Mouse (Mus musculus) frontal cortex, postnatal 10 days (tissue): Measurements from ENCODE around the gene Mcat.
A peak's percentile ranks its signal among the peaks of the same experiment; 100 is the strongest.

Experiments
- DNase-seq, 2 experiments: peaks; one replicate each; pipeline ENCODE4 v3.0.0; 2022; ENCODE audit warnings: low spot score in 2 of 2, mixed read lengths in 1 of 2

Mcat gene

GRCm38 (mm10) chr15:83576651-83577050 lies 13.1 kb upstream of the Mcat start:
- no peak for DNase-seq

GRCm38 (mm10) chr15:83575543-83575942 lies 12.0 kb upstream of the Mcat start:
- DNase-seq = no peak

DNA sequence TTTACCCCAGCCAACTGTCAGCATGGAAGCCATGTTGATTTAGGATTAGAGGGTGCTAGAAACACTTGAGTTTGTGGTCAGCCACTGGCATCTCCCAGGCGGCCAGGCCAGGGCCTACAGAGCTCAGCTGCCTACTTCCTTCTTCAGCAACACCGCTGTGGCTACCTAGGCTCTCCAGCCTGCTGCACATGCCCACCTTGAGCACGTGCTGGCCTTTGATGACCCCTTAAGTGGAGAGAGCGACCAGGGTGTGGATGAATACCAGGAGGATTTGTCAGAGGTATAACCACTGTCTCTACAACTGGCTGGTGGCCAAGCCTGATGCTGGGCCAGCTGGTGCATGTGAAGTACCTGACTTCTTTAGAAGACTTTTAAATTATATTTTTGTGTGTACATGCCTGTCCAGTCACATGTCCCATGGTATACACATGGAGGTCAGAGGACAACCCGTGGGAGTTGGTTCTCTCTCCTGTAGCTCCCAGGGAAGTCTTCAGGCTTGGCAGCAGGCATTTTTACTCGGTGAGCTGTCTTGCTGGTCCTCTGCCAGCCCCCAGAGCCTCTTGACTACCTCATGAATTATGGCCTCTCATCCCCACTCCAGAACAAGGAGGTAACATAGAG lies 11.3 kb upstream of the Mcat start:
- DNase-seq = no peak

GRCm38 (mm10) chr15:83573606-83574005 lies 10.0 kb upstream of the Mcat start:
- no peak for DNase-seq

GRCm38 (mm10) chr15:83572132-83572531 lies 8.5 kb upstream of the Mcat start:
- no peak for DNase-seq

DNA sequence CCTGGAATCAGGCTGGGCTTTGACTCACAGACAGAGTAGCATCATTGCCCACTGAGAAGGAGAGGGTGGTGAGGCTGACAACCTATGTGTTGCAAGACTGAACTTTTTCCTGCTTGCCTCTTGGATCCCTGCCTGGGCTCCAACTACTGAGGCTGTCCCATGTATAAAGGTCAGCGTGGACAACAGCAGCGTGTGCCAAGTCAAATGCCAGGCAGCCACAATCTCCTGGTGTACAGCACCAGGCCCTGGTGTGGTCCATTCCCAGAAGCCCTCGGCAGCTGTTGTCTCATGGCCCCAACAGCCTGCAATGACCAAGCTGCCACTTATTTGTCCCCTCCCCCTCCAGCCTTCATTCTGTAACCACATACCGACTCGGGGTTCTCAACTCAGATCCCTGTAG lies 8.0 kb upstream of the Mcat start:
- no peak for DNase-seq

- DNase-seq = no peak
Observed at GRCm38 (mm10) chr15:83570641-83571040, 7.1 kb upstream of the Mcat start.

DNA sequence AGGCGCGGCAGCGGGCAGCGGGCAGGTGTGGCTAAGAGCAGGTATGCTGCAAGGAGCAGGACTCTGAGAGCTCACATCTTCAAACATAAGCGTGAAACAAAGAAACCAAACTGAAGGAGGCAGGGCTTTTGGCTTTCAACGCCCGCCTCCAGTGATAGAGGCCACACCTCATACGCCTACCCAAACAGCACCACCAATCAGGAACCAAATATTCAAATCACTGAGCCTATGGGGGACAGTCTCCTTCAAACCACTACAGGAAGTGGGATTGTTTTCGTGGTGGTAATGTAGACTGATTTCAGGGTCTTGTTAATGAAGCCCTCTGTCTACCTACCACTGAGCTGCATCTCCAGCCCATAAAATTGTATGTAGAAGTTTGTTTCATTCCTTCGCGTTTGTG lies 6.1 kb upstream of the Mcat start:
- DNase-seq = no peak

DNA sequence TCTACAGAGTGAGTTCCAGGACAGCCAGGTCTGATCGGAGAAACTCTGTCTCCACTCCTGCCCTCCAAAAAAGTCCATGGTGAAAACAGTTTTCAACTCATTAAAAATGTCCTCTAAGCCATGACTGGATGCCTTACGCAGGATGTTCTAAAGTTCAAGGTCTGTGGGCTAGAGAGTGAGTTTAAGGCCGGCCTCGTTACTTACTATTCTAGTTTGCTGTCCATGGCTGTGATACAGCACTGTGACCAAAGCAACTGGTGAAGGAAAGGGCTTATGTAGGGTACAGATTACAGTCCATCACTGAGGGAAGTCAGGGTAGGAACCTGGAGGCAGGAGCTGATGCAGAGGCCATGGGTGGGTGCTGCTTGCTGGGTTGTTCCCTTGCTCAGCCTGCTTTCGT lies 5.0 kb upstream of the Mcat start:
- no peak for DNase-seq

- DNase-seq = no peak
Observed at GRCm38 (mm10) chr15:83567728-83568127, 4.1 kb upstream of the Mcat start.

DNA sequence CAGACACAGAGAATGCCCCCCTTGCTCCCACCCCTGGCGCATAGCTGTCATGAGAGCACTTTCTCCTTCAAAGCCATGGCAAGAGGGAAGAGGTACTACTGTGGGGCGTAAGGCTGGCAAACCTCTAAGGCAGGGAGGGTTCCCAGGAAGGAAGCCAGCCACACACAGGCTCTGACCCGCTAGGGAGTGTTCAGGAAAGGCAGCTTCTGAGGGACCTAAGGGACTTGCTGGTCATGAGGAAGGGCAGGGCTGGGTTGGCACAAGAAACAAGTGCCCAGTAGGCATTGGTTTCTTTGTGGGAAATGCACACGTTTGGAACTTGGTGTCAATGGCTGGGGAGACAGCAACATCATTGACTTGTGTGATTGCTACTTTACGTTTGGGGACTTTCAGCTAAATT lies 2.4 kb upstream of the Mcat start:
- no peak for DNase-seq

DNA sequence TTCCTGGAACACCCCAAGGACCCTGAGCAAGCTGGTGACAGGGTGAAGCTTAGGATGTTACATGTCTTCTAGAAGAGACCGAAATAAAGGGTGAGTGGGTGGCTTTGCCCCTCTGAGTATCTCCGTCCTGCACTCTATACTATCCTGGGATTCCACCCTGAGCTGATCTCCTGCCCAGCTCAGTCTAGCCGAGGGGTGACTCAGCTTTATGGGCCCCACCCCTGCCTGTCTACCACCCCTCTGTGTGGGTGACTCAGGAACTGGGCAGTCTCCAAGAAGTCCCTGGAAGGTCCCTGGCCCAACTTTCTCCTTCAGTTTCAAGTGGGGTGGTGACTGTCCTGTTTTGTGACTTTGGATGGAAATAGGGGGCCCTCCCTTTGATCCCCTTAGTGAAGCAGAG lies 1.8 kb upstream of the Mcat start:
- DNase-seq = no peak

DNA sequence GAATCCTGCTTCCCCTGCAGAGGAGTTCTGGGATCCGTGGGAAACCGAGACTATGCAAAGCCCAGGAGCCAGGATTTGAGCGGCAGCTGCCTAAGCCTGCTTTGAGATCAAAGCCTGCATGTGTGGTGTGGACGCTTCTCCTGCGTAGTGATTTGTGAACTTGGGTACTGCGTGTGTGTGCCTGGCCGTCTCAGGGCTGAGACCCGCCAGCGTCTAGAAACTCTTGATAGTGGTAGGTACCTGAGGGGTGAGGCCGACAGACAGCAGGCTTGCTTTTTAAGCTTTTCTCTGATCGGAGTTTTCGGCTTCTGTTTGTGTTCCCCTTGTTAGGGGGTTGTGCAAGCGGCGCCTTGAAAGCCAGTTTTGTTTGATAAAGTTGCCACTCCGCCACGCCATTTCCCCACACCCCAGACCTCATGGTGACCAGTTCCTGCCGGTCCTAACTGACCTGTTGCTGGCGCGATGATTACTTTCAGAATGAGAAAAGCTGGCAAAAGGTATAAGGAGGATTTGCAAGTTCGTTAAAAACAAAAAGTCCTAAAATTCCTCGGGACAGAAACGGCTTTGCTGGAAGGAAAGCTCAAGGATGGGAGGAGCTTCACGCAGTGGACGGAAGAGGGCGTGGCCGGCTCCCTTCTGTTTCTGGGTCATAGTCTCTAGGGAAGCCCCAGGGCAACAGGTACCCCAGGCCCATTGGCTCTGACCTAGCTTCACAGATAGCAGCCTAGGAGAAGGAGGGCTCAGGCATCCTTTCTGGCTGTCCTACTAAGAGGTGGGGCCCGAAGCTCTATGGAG lies 467 bp upstream of the Mcat start:
- no peak for DNase-seq

GRCm38 (mm10) chr15:83562626-83563270 lies 839 bp downstream of the Mcat start:
- peak in 1 of 2 experiments; percentile 38 for DNase-seq

DNA sequence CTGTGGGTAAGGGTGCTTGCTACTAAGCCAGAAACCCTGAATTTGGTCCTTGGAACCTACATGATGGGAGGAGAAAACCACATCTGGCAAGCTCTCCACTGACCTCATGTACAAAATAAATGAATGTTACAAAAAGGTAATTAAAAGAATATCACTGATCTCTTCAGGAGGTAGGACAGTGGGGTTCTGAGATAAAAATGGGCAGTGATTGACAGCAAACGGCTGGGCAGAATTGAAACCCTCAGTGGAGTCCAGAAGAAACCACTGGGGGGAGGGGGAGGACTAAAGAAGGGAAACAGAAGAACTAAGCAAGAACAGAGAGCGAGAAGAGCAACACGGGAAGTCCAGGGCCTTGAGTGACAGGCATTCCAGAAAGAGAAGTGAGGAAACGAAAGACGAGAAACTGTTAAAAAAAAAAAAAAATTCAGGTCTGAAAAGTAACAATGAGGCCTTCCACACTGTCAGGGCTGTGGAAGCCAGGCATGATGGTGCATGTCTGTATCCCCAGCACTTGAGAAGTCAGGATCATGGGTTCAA lies 2.6 kb downstream of the Mcat start:
- no peak for DNase-seq

- DNase-seq = peak; percentile 78 to 83
Observed at GRCm38 (mm10) chr15:83555161-83555974, 8.2 kb downstream of the Mcat start.

- DNase-seq = no peak
Observed at GRCm38 (mm10) chr15:83553831-83554230, 9.8 kb downstream of the Mcat start.

DNA sequence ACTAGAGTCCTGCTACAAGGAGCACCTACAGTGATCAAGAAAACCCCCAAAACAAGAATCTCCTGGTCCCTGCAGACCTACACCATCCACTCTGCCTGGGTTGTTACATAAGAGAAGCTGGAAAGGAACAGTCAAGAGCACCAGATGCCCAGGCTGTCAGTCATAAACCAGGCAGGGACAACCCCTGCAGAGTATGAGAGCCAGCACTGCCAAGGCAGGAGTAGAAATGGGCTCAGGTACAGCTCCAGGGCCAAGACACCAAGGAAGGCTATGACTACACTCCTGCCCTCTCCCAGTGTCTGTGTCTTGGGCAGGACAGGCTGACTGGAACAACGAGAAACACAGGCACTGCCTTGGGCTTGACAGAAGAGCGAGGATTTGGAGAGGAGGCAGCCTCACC lies 13.4 kb downstream of the Mcat start:
- no peak for DNase-seq

DNA sequence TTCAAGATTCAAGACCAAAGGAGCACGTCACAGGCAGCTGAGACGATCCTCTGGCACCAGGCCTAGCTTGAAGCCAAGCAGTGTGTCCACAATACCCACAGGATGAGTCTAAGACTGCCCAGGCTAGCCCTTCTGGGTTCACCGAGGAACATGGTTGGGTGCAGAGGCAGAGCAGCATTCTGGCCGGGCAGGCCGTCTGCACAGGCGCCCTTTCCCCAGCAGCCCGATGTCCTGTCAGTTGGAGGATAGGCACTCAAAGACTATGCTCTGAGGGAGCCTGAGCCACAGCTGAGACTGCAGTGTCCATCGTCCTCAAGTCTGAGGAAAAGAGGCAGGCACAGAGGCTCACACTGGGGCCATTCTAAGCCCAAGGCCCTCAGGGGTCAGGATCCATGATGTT lies 16.4 kb downstream of the Mcat start:
- no peak for DNase-seq

DNA sequence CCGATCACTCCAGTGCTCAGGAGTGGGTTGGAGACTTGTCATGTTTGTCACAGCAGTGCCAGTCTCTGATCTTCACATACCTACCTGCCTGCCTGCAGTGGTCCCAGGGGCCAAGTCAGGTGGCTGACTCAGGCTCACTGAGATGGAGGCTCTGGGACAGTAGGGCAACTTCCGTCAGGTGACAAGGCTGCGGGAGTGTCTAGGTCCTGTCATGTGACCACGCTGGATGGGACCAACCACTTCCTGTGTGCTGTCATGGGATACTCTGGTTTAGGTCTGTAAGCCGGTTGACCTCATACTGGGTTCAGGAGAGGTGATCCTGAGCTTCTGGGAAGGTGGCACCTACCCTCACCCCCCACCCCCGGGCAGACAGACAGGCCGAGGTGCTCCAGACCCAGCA lies 17.6 kb downstream of the Mcat start:
- DNase-seq = no peak

DNA sequence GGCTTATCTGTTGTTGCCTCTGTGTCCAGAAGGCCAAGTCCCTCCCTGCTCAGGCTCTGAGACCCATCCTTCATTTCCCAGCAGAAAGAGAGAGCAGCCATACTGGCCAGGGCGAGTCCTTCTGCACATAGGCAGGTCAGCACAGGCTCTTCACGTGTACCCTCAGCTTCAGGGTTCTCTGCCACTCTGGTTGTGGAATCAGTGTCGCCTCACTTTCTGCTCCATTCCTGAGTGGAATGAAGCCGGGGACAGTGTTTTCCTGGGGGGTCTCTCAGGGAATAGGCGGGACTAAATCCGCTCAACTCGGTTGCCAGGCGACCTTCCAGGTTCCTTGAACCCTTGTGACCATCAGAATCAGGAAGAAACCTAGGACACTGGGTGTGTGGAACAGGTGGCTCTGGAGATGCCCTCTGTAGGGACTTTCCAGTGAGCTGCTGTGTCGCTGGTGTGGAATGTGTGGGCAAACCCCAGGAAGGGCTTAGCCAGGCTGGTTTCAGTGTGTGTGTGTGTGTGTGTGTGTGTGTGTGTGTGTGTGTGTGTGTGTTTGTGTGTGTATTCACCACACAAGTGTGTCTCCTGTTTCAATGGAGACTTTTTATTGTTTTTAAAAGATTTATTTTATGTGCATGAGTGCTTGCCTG lies 21.8 kb downstream of the Mcat start:
- no peak for DNase-seq
